Comparison of ENCODE assay signal across 9 mouse cellular contexts in the genomic region with DNA sequence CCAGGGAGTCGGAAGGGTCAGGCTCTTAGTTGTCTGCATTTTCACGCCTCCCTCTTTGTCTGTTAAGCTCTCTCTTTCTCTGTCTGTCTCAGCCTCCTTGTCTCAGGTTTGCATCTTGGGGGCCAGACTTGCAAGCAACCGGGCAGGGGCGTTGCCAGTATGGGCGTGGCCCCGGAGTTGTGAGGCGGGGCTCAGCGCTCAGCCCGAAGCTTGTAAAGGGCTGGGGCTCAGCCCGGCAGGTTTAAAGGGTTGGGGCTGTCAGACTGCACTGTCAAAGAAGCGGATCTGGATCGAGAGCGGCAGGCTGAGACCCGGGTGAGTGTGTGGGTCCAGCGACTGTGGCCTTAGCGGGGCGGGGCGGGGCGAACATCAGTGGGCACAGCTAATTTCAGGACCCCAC. TPM values are rescaled to one million over a fixed set of nuclear protein-coding genes. Genes with fewer than 3 reads are reported as not detected.
A peak's percentile ranks its signal among the peaks of the same experiment; 100 is the strongest.
DNase-seq lines count a peak whose midpoint lies in the region; ATAC-seq and TF ChIP-seq lines count a peak whose summit lies in the region.
"Had no signal": no experiment of that assay in that cellular context is flagged by ENCODE, and none has a peak within 500 bp of the region (broad histone marks: within the 10 kb centered on the region; RNA-seq: fewer than 3 reads in every experiment).

Cyp4f39 (plus strand) TSS at position 242 of the 400 bp plus-strand sequence.

- H3K27me3 ChIP-seq in kidney, embryonic 16.5 days (ENCODE audit: insufficient read depth, low read length): 0 out of 2 replicates have a peak, but pooled peaks cover 2% of the 10 kb centered on the region
- H3K27me3 ChIP-seq in kidney, adult 2 months (replicated peaks; ENCODE audit: control insufficient read depth, insufficient read depth, low read length): peaks cover 2% of the 10 kb centered on the region; the same call in 1 of the 2 replicates
- H3K27me3 ChIP-seq in liver, embryonic 12.5 days (replicated peaks): peaks cover 26% of the 10 kb centered on the region
- H3K27me3 ChIP-seq in neural tube, embryonic 11.5 days (ENCODE audit: control insufficient read depth, insufficient read depth, low read length): no peaks in the 10 kb centered on the region

- H3K36me3 ChIP-seq in kidney, embryonic 16.5 days (ENCODE audit: insufficient read depth, low read length): no peaks in the 10 kb centered on the region
- no peaks in the 10 kb centered on the region for H3K36me3 ChIP-seq in kidney, adult 2 months (ENCODE audit: control insufficient read depth, insufficient read depth, low read length)
- H3K36me3 ChIP-seq in liver, embryonic 12.5 days: no peaks in the 10 kb centered on the region
- no peaks in the 10 kb centered on the region for H3K36me3 ChIP-seq in neural tube, embryonic 11.5 days (ENCODE audit: control insufficient read depth, insufficient read depth, low read length)

- H3K4me2 ChIP-seq in kidney, embryonic 16.5 days (replicated peaks; ENCODE audit: low read depth, low read length): peak within 1 kb of the TSS; percentile 54
- peak within 1 kb of the TSS; percentile 69 for H3K4me2 ChIP-seq in liver, embryonic 12.5 days
- H3K4me2 ChIP-seq in neural tube, embryonic 11.5 days (ENCODE audit: low read depth): peak within 1 kb of the TSS; percentile 49

- intact Hi-C loops in heart, postnatal 14 days (cut with DNase I): no loop called here

- no peak within 1 kb of the TSS for H3K27ac ChIP-seq in kidney, embryonic 16.5 days (ENCODE audit: low read length)
- no peak within 1 kb of the TSS for H3K27ac ChIP-seq in kidney, adult 2 months (ENCODE audit: insufficient read depth, low read depth, low read length)
- no peak within 1 kb of the TSS for H3K27ac ChIP-seq in liver, embryonic 12.5 days
- no peak within 1 kb of the TSS for H3K27ac ChIP-seq in neural tube, embryonic 11.5 days (ENCODE audit: low read depth, low read length)

- DNase-seq in kidney, adult 2 months: no peak
- peak; percentile 73 for DNase-seq in embryo, embryonic 11 days
- peak; percentile 13 to 34 for DNase-seq in heart, postnatal 14 days
- peak; percentile 33 for DNase-seq in neural tube, embryonic 11.5 days (ENCODE audit: low spot score)
- DNase-seq in yolk sac, embryonic 10.5 days (ENCODE audit: low spot score): peak; percentile 6
- no peak for DNase-seq in layer of hippocampus, adult 9-11 months

- H3K9me3 ChIP-seq in kidney, embryonic 16.5 days (ENCODE audit: low read length): peaks cover 6% of the 10 kb centered on the region; the same call in 1 of the 2 replicates
- H3K9me3 ChIP-seq in liver, embryonic 12.5 days (replicated peaks): peaks cover 4% of the 10 kb centered on the region; the same call in 1 of the 2 replicates
- H3K9me3 ChIP-seq in neural tube, embryonic 11.5 days (ENCODE audit: control insufficient read depth, low read length): no peaks in the 10 kb centered on the region

- peak; percentile 67 for ATAC-seq in kidney, embryonic 16.5 days (ENCODE audit: low FRiP score, low TSS enrichment)
- ATAC-seq in liver, embryonic 12.5 days: peak; percentile 71
- ATAC-seq in neural tube, embryonic 11.5 days (ENCODE audit: insufficient read depth, low FRiP score, low TSS enrichment): no peak

- TF ChIP-seq POLR2A in kidney, adult 2 months (IDR thresholded peaks at IDR 0.05; ENCODE audit: low read depth, low read length): no peak

- H3K4me1 ChIP-seq in kidney, embryonic 16.5 days (ENCODE audit: insufficient read depth, low read length): peaks cover 7% of the 10 kb centered on the region
- no peaks in the 10 kb centered on the region for H3K4me1 ChIP-seq in kidney, adult 2 months (ENCODE audit: control insufficient read depth, insufficient read depth, low read length)
- H3K4me1 ChIP-seq in liver, embryonic 12.5 days: peaks cover 26% of the 10 kb centered on the region
- no peaks in the 10 kb centered on the region for H3K4me1 ChIP-seq in neural tube, embryonic 11.5 days (ENCODE audit: control insufficient read depth, insufficient read depth, low read length)

- no peak within 1 kb of the TSS for H3K9ac ChIP-seq in kidney, embryonic 16.5 days (replicated peaks; ENCODE audit: low read length)
- H3K9ac ChIP-seq in liver, embryonic 12.5 days: peak within 1 kb of the TSS; percentile 41; the same call in 1 of the 2 replicates
- H3K9ac ChIP-seq in neural tube, embryonic 11.5 days (ENCODE audit: low read length): peak within 1 kb of the TSS; percentile 48

- WGBS in kidney, embryonic 16.5 days: 2% methylated on average over 19 of the region's 19 CpGs
- 4% methylated on average over 19 of the region's 19 CpGs for WGBS in kidney, adult 2 months
- 4% methylated on average over 19 of the region's 19 CpGs for WGBS in liver, embryonic 12.5 days (ENCODE audit: insufficient replicate concordance)
- WGBS in neural tube, embryonic 11.5 days: 4% methylated on average over 19 of the region's 19 CpGs

- H3K4me3 ChIP-seq in kidney, embryonic 16.5 days (ENCODE audit: low read length): peak within 1 kb of the TSS; percentile 36
- H3K4me3 ChIP-seq in kidney, adult 2 months (ENCODE audit: insufficient read depth, low read depth, low read length): no peak within 1 kb of the TSS
- H3K4me3 ChIP-seq in liver, embryonic 12.5 days: peak within 1 kb of the TSS; percentile 33
- H3K4me3 ChIP-seq in neural tube, embryonic 11.5 days (ENCODE audit: low read depth, low read length): peak within 1 kb of the TSS; percentile 19; the same call in 1 of the 2 replicates

- no peak for TF ChIP-seq CTCF in kidney, adult 2 months (conservative IDR thresholded peaks at IDR 0.05; ENCODE audit: insufficient read depth, insufficient read length, low read depth, low read length)

RNA-seq across cellular contexts. Expression of gene Cyp4f39, which starts in this region (rescaled TPM):
- 0.26 and 1.0 TPM in 2 replicates for polyA plus RNA-seq in kidney, embryonic 16.5 days (2015; fragmentation: Nextera tagmentation; extraction: Ambion mirVana)
- 0.39 and 1.0 TPM in 2 replicates for polyA plus RNA-seq in kidney, adult 2 months (2012; rRNA removed)
- under 1 TPM; 0.22 to 0.48 TPM for total RNA-seq in heart, postnatal 14 days (2021)
- polyA plus RNA-seq in liver, embryonic 12.5 days (2016; fragmentation: Nextera tagmentation; extraction: Ambion mirVana): 0.32 and 0.50 TPM in 2 replicates
- polyA plus RNA-seq in neural tube, embryonic 11.5 days (2014; fragmentation: Nextera tagmentation; extraction: Ambion mirVana): 0.53 and 0.74 TPM in 2 replicates
- total RNA-seq: adrenal gland, adult 18-20 months had no signal

Comparison
In these comparisons a context has a peak if more than half of its experiments do, and no peak if none do; other contexts are left out.
1. Peak in DNase-seq in heart, postnatal 14 days; RNA of the gene not detected or under 1 TPM.
2. Peak in ATAC-seq, H3K4me3 ChIP-seq, H3K9ac ChIP-seq and H3K4me2 ChIP-seq in liver, embryonic 12.5 days; RNA of the gene not detected or under 1 TPM.
3. Peak in DNase-seq, H3K4me3 ChIP-seq, H3K9ac ChIP-seq and H3K4me2 ChIP-seq in neural tube, embryonic 11.5 days; RNA of the gene not detected or under 1 TPM.
4. DNase-seq: peak in embryo, embryonic 11 days (single experiment) and yolk sac, embryonic 10.5 days (single experiment); none in kidney, adult 2 months (single experiment) and layer of hippocampus, adult 9-11 months (single experiment).
5. Peak in every context shown above with its lines, with median percentiles within 50 percentile points of each other: H3K4me2 ChIP-seq.